Mouse (Mus musculus): ENCODE data around the gene Arhgef10l. TPM values are rescaled to one million over a fixed set of nuclear protein-coding genes. Genes with fewer than 3 reads are reported as not detected.
A peak's percentile ranks its signal among the peaks of the same experiment; 100 is the strongest.

Gene Arhgef10l
- total RNA-seq, 2 experiments from 2014 or later, result 30.2 to 37.8 TPM

DNA sequence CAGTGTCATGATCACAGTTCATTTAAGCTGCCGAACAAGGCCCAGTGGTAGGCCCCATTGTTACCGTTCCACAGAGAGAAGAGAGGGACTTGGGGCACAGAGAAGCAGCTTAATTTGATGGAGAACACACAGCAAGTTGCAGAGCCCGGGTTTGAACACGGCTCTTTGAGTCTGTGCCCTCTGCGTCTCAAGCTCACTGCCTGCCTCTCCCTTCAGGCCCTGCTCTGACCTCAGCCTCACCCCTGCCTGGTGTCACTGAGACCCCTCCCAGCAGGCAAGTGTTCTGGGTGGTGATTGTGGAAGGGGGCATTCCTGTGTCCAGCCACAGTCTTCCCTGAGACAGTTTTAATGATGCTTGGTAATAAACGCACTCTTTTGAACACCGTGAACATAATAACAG lies 29.3 kb upstream of the Arhgef10l start:
- no peak for DNase-seq (ENCODE audit: low spot score in 2 of 2)

DNA sequence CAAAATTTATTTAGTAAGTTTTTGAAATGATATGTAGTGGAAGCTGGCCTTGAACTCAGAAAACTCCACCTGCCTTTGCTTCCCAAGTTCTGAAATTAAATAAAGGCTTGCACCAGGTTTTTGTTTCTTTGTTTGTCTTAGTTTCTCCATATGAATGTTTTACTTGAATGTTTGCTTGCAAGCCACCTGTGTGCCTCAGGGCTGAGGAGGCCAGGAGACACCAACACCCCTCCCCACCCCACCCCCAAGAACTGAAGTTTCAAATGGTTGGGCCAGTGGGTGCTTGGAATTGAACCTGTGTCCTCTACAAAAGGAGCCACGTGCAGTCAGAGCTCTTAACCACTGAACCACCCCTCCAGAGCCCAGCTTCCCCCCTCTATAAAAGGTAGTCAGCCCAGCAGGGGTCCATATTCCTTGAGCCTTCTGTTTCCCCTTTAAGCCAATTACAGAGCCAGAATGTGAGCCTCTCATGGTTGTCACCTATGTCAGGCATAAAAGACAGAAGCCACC lies 28.8 kb upstream of the Arhgef10l start:
- DNase-seq (ENCODE audit: low spot score in 2 of 2), result no peak

GRCm38 (mm10) chr4:140693513-140693912 lies 27.7 kb upstream of the Arhgef10l start:
- DNase-seq (ENCODE audit: low spot score in 2 of 2), result no peak

GRCm38 (mm10) chr4:140691481-140691880 lies 25.7 kb upstream of the Arhgef10l start:
- no peak for DNase-seq (ENCODE audit: low spot score in 2 of 2)

GRCm38 (mm10) chr4:140689873-140690655 lies 24.3 kb upstream of the Arhgef10l start:
- no peak for DNase-seq (ENCODE audit: low spot score in 2 of 2)

- no peak for DNase-seq (ENCODE audit: low spot score in 2 of 2)
Measured at GRCm38 (mm10) chr4:140688826-140689425, 23.1 kb upstream of the Arhgef10l start.

GRCm38 (mm10) chr4:140688044-140688825 lies 22.4 kb upstream of the Arhgef10l start:
- DNase-seq (ENCODE audit: low spot score in 2 of 2), result no peak

GRCm38 (mm10) chr4:140684881-140685303 lies 19.1 kb upstream of the Arhgef10l start:
- no peak for DNase-seq (ENCODE audit: low spot score in 2 of 2)

DNA sequence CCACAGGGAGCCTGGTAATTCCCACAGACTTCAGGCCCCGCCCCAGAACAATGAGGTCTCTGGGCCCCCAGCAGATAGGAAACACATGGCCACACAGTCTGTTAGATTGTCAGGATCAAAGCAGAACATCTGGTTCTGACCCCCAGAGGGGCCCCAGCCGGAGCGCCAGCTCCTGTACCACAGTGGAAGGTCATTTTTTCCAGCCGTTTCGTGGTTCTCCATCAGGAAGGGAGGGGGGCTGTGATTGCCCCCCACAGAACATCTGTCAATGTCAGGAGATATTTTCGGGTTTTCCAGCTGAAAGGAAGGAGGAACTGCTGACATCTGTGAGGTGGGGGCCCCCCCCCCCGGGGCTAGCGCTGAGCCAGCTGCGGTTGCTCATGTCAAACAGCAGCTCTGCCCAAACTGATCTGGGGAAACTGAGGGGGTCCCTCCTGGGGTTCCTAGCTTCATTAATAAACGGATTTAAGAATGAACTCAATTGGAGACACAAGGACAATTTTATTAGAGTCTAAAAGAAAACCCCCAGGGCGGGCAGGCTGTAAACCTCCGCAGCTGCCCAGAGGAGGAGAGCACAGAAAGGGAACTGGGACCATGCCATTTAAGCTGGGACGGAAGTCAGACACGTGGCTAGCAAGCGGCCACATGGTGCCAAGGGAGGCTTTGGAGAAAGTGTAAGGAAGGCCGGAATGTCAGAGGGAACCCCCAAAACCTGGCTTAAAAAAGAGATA lies 18.5 kb upstream of the Arhgef10l start:
- DNase-seq (ENCODE audit: low spot score in 2 of 2), result no peak

DNA sequence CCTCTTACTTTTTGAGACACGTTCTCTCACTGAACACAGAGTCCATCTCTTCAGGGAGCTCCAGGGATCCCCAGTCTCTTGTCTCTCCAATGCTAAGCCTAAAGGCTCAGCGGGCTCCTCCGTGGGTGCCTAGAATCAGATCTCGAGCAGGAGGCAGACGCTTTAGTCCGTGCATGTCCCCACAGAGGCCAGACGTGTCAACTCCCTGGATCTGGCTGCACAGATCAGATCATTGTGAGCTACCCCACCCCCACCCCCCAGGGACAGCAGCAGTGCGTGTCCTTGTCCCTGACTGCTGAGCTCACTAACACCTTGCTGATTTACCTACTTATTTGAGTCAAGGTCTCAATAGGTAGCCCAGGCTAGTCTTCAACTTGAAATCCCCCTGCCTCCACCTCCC lies 17.8 kb upstream of the Arhgef10l start:
- no peak for DNase-seq (ENCODE audit: low spot score in 2 of 2)

DNA sequence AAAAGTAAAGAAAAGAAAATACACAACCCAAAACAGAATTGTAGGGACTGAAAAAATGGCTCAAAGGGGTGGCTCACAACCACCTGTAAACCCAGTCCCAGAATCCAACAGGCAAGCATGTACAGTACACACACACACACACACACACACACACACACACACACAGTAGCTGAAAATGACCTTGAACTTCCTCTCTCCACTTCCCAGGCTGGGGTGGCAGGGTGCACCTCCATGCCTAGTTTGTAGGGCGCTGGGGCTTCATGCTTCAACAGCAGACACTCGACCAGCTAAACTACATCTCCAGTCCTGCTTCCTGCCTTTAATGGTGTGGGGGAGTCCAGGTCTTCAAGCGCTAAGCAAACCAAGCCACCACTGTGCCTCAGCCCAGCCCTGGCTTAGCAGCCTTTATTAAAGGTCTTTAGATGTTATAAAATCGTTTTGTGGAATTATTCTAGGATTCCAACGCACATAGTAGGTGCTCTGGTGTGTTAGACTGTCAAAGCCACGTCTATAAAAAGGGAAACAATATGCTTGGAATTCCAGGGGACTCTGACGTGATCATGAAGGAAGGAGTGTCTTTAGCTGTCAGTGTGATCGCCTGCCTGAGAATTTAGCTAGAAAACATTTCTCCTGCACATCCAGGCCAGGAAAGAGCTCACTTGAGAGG lies 15.1 kb upstream of the Arhgef10l start:
- no peak for DNase-seq (ENCODE audit: low spot score in 2 of 2)

DNA sequence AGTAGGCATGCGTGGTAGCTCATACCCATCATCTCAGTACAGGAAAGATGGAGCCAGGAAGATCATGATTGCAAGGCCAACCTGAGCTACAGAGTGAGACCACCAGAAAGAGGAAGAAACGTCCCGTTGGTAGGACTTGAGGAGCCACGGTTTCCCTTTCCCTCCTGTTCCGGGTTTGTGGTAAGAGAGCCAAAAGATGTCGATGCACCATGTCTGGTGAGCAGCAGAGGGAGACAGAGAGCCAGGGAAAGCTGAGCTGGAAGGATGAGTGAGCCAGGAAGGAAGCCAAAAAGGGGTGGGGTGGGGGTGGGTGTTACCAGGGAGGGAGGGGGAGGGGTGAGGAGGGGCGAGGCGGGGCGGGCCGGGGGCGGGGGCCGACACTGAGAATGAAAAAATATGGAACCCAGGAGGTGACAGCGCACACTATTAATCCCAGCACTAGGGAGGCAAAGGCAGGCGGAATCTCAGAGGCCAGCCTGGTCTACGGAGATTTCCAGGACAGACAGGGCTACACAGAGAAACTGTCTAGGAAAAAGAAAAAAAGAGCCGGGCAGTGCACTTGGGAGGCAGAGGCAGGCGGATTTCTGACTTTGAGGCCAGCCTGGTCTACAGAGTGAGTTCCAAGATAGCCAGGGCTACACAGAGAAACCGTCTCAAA lies 14.0 kb upstream of the Arhgef10l start:
- peak in 1 of 2 experiments; percentile 68 for DNase-seq (ENCODE audit: low spot score in 2 of 2)

DNA sequence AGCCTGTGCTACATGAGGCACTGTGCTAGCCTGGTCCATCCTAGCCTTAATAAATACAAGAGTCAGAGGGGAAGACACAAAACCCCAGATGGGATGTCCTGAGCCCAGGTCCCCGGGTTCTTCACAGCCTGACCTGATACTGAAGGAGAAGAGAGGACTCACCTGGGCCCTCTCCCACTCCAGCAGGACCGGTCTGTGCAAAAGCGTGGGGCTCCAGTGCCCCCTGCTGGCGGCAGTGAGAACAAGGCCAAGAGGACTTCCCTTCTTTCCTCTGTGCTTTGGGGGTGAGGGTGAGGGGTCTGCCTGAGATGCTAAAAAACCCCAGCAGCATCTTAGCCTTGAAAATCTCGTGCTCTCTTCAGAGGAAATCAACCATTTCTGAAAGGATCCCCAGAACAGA lies 13.2 kb upstream of the Arhgef10l start:
- DNase-seq (ENCODE audit: low spot score in 2 of 2), result no peak

- DNase-seq (ENCODE audit: low spot score in 2 of 2), result peak; percentile 66 to 78
Measured at GRCm38 (mm10) chr4:140674345-140674926, 8.6 kb upstream of the Arhgef10l start.

GRCm38 (mm10) chr4:140673527-140674264 lies 7.9 kb upstream of the Arhgef10l start:
- DNase-seq (ENCODE audit: low spot score in 2 of 2), result no peak

DNA sequence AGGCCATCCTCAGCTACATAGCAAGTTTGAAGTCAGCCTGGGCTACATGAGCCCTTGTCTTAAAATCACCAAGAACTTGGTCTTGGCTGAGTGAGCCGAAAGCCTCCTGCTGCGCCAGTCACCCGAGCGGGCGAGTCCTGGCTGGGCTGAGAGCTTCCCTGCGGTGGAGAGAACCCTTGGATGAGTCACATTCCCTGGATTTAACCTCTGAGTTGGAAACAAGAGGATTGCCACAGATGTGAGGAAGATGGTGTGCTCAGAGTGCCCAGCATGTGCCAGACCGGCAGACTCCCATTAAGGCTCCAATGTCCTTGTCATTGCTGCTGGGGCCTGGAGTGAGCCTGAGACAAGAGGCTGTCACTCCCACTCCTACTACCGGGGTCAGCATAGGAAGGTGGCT lies 2.0 kb upstream of the Arhgef10l start:
- no peak for DNase-seq (ENCODE audit: low spot score in 2 of 2)

GRCm38 (mm10) chr4:140665053-140665452 lies 759 bp downstream of the Arhgef10l start:
- no peak for DNase-seq (ENCODE audit: low spot score in 2 of 2)

- no peak for DNase-seq (ENCODE audit: low spot score in 2 of 2)
Measured at GRCm38 (mm10) chr4:140662882-140663585, 2.8 kb downstream of the Arhgef10l start.

Data from adrenal gland, postnatal 4 days (tissue).